Mouse (Mus musculus) forebrain, postnatal 0 days (tissue): Measurements from ENCODE around the gene Gucy2g. TPM values are rescaled to one million over a fixed set of nuclear protein-coding genes. Genes with fewer than 3 reads are reported as not detected.

Experiments used
- ATAC-seq: fragments of 200-750 bp; cut with Nextera tagmentation; 2 replicates; pipeline ENCODE4 v1.8.0; 2017; ENCODE audit warnings: mild to moderate bottlenecking, moderate library complexity
- DNase-seq: peaks from one replicate; pipeline ENCODE4 v3.0.0-alpha.2; 2015
- H3K27ac ChIP-seq: fragments of 300-500 bp; sonication (generic); 2 replicates; pipeline ENCODE4 v1.5.1; 2014; ENCODE audit warnings: low read depth, mild to moderate bottlenecking, antibody characterized with exemption, low read length, moderate library complexity, mixed read lengths
- H3K27me3 ChIP-seq: fragments of 300-500 bp; sonication (generic); 2 replicates; pipeline ENCODE4 v1.6.1; 2014; ENCODE audit warnings: mild to moderate bottlenecking, low read length, mixed read lengths; ENCODE audit not compliant: insufficient read depth
- H3K36me3 ChIP-seq: fragments of 300-500 bp; sonication (generic); 2 replicates; pipeline ENCODE4 v1.6.1; 2014; ENCODE audit warnings: mild to moderate bottlenecking, moderate library complexity; ENCODE audit not compliant: insufficient read depth
- H3K4me1 ChIP-seq: fragments of 300-500 bp; sonication (generic); 2 replicates; pipeline ENCODE4 v1.6.1; 2014; ENCODE audit warnings: antibody characterized with exemption; ENCODE audit not compliant: insufficient read depth
- H3K4me2 ChIP-seq: fragments of 300-500 bp; sonication (generic); 2 replicates; pipeline ENCODE4 v1.6.1; 2014; ENCODE audit warnings: low read depth, mild to moderate bottlenecking, moderate library complexity
- H3K4me3 ChIP-seq: fragments of 300-500 bp; sonication (generic); 2 replicates; pipeline ENCODE4 v1.5.1; 2014; ENCODE audit warnings: low read depth, low read length, mixed read lengths
- H3K9ac ChIP-seq: fragments of 300-500 bp; sonication (generic); 2 replicates; pipeline ENCODE4 v1.6.1; 2014; ENCODE audit warnings: mild to moderate bottlenecking
- H3K9me3 ChIP-seq: fragments of 300-500 bp; sonication (generic); 2 replicates; pipeline ENCODE4 v1.6.1; 2016; ENCODE audit warnings: low read length
- CTCF ChIP-seq: sonication (generic); IDR thresholded peaks from 2 replicates; pipeline ENCODE4 v1.5.1; 2016; ENCODE audit warnings: antibody characterized with exemption, control low read depth, low read depth
- WGBS: fragments of 180-500 bp; shearing (Covaris S2); extraction: QIAGEN DNeasy Blood & Tissue Kit; methylation state at CpG from one replicate; pipeline ENCODE4 v1.1.7; 2014; 5-methylcytosine and 5-hydroxymethylcytosine counted together
- polyA plus RNA-seq: library from polyadenylated mRNA; unstranded; fragments of >200 nt; fragmentation: Nextera tagmentation; extraction: Ambion mirVana; gene quantifications from 2 replicates; pipeline ENCODE4 v1.2.1, GENCODE M21; 2015
- total RNA-seq: library from RNA; depleted of rRNA; stranded (reverse); fragments of >200 nt; gene quantifications from 2 replicates; pipeline ENCODE4 v1.2.3, GENCODE M21; 2014

The Gucy2g gene
- total and polyA plus RNA-seq, 2 experiments from 2014 or later = 0.14 to 0.22 TPM

- ATAC-seq (no peak), DNase-seq (no peak)
- no peaks in the 10 kb centered on the region for H3K36me3 ChIP-seq
- no peak for TF ChIP-seq CTCF
- no peaks in the 10 kb centered on the region for H3K9me3 ChIP-seq
- 77% methylated on average over 11 of the region's 11 CpGs for WGBS
- no peak overlapping the region for H3K9ac ChIP-seq
- no peak overlapping the region for H3K4me2 ChIP-seq
- H3K27me3 ChIP-seq = no peaks in the 10 kb centered on the region; the same call in 1 of the 2 replicates
- H3K4me3 ChIP-seq = no peak overlapping the region
- no peaks in the 10 kb centered on the region for H3K4me1 ChIP-seq
- no peak overlapping the region for H3K27ac ChIP-seq
Measured at GRCm38 (mm10) chr19:55193717-55194394, 47.2 kb downstream of the Gucy2g start.

- 90% methylated on average over 21 of the region's 21 CpGs for WGBS
- ATAC-seq (no peak), DNase-seq (no peak)
- Histone ChIP-seq H3K27me3 (no peaks in the 10 kb centered on the region), H3K9ac (no peak overlapping the region), H3K36me3 (no peaks in the 10 kb centered on the region), H3K4me2 (no peak overlapping the region), H3K4me1 (no peaks in the 10 kb centered on the region), H3K27ac (no peak overlapping the region), H3K4me3 (no peak overlapping the region), H3K9me3 (no peaks in the 10 kb centered on the region)
- no peak for TF ChIP-seq CTCF
Measured at GRCm38 (mm10) chr19:55192254-55192945, 48.6 kb downstream of the Gucy2g start.

- no peak for ATAC-seq
Measured at GRCm38 (mm10) chr19:55191596-55191995, 49.4 kb downstream of the Gucy2g start.

DNA sequence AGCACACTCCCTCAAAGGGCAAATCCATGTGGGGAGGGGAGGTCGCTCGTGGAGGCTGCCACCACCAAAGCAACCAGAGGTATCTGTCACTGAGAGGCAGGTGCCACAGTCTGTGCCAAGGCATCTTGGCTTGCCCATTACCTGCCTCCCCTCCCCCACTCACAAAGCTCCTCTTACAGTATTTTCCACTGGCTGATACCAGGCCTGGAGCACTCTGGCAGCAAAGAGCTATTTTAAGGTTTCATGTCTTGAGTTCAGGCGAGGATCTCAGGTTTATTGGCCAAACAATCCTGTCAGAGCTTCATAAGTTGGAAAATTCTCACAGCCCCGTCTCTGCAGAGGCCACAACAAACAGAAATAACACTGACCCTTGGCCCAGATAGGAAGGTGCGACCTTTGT lies 51.0 kb downstream of the Gucy2g start:
- no peak overlapping the region for H3K4me2 ChIP-seq
- H3K9ac ChIP-seq = no peak overlapping the region
- H3K27ac ChIP-seq = no peak overlapping the region
- no peaks in the 10 kb centered on the region for H3K9me3 ChIP-seq
- no peak for DNase-seq
- ATAC-seq = no peak
- no peaks in the 10 kb centered on the region for H3K4me1 ChIP-seq
- H3K27me3 ChIP-seq = no peaks in the 10 kb centered on the region
- no peak for TF ChIP-seq CTCF
- H3K4me3 ChIP-seq = no peak overlapping the region
- 88% methylated on average over 5 of the region's 5 CpGs for WGBS
- H3K36me3 ChIP-seq = no peaks in the 10 kb centered on the region

More at GRCm38 (mm10) chr19:55191596-55191995, 49.4 kb downstream of the Gucy2g start:
- H3K9ac ChIP-seq = no peak overlapping the region
- TF ChIP-seq CTCF = no peak
- no peak overlapping the region for H3K4me2 ChIP-seq
- H3K27me3 ChIP-seq = no peaks in the 10 kb centered on the region
- no peaks in the 10 kb centered on the region for H3K9me3 ChIP-seq
- H3K4me3 ChIP-seq = no peak overlapping the region
- no peak for DNase-seq
- no peaks in the 10 kb centered on the region for H3K4me1 ChIP-seq
- H3K27ac ChIP-seq = no peak overlapping the region
- 65% methylated on average over 2 of the region's 2 CpGs for WGBS
- no peaks in the 10 kb centered on the region for H3K36me3 ChIP-seq

DNA sequence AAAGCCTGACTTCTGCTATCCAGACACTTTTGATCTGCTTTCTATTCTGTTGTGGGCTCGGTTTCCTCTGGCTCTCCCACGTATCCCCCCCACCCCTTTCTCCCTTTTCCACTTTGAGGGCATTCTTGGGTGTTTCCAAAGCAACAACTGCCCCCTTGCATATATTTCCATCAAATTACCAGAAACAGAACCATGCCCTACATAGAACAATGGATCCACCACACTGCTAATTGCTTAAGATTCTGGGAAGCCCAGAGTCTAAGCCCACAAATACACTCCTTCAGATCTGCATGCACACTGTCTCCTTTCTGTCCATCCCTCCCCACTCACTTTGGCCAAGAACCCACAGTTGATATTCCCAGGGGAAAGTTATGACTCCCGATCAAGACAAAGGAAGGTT lies 55.4 kb downstream of the Gucy2g start:
- DNase-seq = peak; percentile 25
- no peaks in the 10 kb centered on the region for H3K27me3 ChIP-seq
- no peak for TF ChIP-seq CTCF
- H3K27ac ChIP-seq = peak overlapping the region; percentile 29; the same call in 1 of the 2 replicates
- no peak overlapping the region for H3K4me2 ChIP-seq
- H3K4me1 ChIP-seq = no peaks in the 10 kb centered on the region
- no peaks in the 10 kb centered on the region for H3K36me3 ChIP-seq
- no peak overlapping the region for H3K9ac ChIP-seq
- ATAC-seq = peak; percentile 90
- H3K4me3 ChIP-seq = no peak overlapping the region
- H3K9me3 ChIP-seq = no peaks in the 10 kb centered on the region
- WGBS = 17% methylated on average over 3 of the region's 3 CpGs

DNA sequence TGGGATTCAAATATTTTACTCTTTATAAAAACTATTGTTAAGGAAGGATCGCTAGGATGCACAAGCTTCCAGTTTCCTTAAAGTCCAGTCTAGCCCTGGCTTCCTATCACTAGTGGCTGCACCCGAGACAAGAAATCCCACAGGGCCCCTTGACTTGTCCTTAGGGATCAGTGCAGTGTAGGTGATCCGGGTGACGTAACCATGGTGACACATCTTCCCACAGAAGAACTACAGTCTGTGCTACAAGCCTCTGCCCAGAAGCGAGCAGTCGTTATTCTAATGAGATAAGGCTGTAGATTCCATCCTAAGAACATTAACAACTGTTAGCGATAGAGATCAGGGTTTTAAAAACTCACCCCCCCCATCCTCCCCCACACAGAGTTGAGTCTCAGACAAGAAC lies 56.0 kb downstream of the Gucy2g start:
- H3K4me3 ChIP-seq = no peak overlapping the region
- no peak overlapping the region for H3K9ac ChIP-seq
- peak overlapping the region; percentile 29 for H3K27ac ChIP-seq
- peak; percentile 15 for DNase-seq
- H3K4me2 ChIP-seq = no peak overlapping the region
- ATAC-seq = peak; percentile 73
- H3K36me3 ChIP-seq = no peaks in the 10 kb centered on the region
- H3K27me3 ChIP-seq = no peaks in the 10 kb centered on the region
- TF ChIP-seq CTCF = no peak
- no peaks in the 10 kb centered on the region for H3K9me3 ChIP-seq
- H3K4me1 ChIP-seq = no peaks in the 10 kb centered on the region
- WGBS = 34% methylated on average over 7 of the region's 7 CpGs

DNA sequence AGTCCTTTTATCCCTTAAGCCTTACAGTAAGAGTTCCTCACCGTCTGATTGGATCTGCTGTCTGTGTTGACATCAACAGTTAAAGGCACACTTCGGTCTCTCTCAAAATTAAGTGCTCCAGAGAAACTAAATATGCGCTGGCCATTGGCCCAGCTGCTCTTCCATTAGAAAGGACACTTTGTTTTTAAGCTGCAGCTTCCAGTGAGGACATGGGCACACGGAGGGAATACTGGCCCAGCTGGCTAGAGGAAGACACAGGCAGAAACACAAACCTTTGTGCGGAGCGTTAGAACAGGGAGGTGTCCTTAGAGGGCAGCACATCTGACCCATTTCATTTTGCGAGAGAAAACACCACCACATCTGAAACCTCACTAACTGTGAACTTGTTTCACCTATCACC lies 56.6 kb downstream of the Gucy2g start:
- WGBS = 39% methylated on average over 7 of the region's 7 CpGs
- no peak overlapping the region for H3K4me3 ChIP-seq
- no peak overlapping the region for H3K27ac ChIP-seq
- no peaks in the 10 kb centered on the region for H3K4me1 ChIP-seq
- H3K9ac ChIP-seq = no peak overlapping the region
- no peaks in the 10 kb centered on the region for H3K9me3 ChIP-seq
- no peaks in the 10 kb centered on the region for H3K27me3 ChIP-seq
- H3K4me2 ChIP-seq = no peak overlapping the region
- no peak for DNase-seq
- no peak for TF ChIP-seq CTCF
- ATAC-seq = peak; percentile 38; the same call in 1 of the 2 replicates
- no peaks in the 10 kb centered on the region for H3K36me3 ChIP-seq
